23 mouse cellular contexts compared by ENCODE assay signal in genomic region chr11:96092674-96093291, GRCm38 (mm10). TPM values are rescaled to one million over a fixed set of nuclear protein-coding genes. Genes with fewer than 3 reads are reported as not detected.
A peak's percentile ranks its signal among the peaks of the same experiment; 100 is the strongest.
DNase-seq lines count a peak whose midpoint lies in the region; ATAC-seq lines count a peak whose summit lies in the region.
"Had no signal": no experiment of that assay in that cellular context is flagged by ENCODE, and none has a peak within 500 bp of the region (broad histone marks: within the 10 kb centered on the region; RNA-seq: fewer than 3 reads in every experiment).

No protein-coding gene starts in this region.

- H3K4me3 ChIP-seq in heart, embryonic 10.5 days: no peak overlapping the region
- no peak overlapping the region for H3K4me3 ChIP-seq in neural tube, embryonic 15.5 days (replicated peaks)
- H3K4me3 ChIP-seq in heart, embryonic 15.5 days: no peak overlapping the region
- H3K4me3 ChIP-seq in hindbrain, embryonic 16.5 days (ENCODE audit: low read length): no peak overlapping the region
- H3K4me3 ChIP-seq: forebrain, embryonic 10.5 days; limb, embryonic 15.5 days; midbrain, embryonic 12.5 days; neural tube, embryonic 13.5 days had no signal

- WGBS in heart, embryonic 10.5 days: 29% methylated on average over 7 of the region's 7 CpGs
- WGBS in neural tube, embryonic 15.5 days: 47% methylated on average over 7 of the region's 7 CpGs
- 20% methylated on average over 7 of the region's 7 CpGs for WGBS in heart, embryonic 15.5 days
- 46% methylated on average over 7 of the region's 7 CpGs for WGBS in hindbrain, embryonic 16.5 days

- no peaks in the 10 kb centered on the region for H3K4me1 ChIP-seq in heart, embryonic 10.5 days
- H3K4me1 ChIP-seq in neural tube, embryonic 15.5 days: no peaks in the 10 kb centered on the region
- peaks cover 12% of the 10 kb centered on the region for H3K4me1 ChIP-seq in heart, embryonic 15.5 days (replicated peaks)
- H3K4me1 ChIP-seq in hindbrain, embryonic 16.5 days (ENCODE audit: control insufficient read depth, insufficient read depth, low read depth, low read length): no peaks in the 10 kb centered on the region
- H3K4me1 ChIP-seq: forebrain, embryonic 10.5 days; limb, embryonic 15.5 days; midbrain, embryonic 12.5 days; neural tube, embryonic 13.5 days had no signal

- no peak for ATAC-seq in neural tube, embryonic 15.5 days (ENCODE audit: low FRiP score)
- ATAC-seq in heart, embryonic 15.5 days (replicated peaks; ENCODE audit: insufficient number of reproducible peaks, insufficient read depth, low FRiP score, low read depth): peak; percentile 55; the same call in 1 of the 2 replicates
- no peak for ATAC-seq in hindbrain, embryonic 16.5 days
- ATAC-seq: forebrain, postnatal 0 days had no signal

- no peak overlapping the region for H3K4me2 ChIP-seq in neural tube, embryonic 15.5 days
- peak overlapping the region; percentile 23; the same call in 1 of the 2 replicates for H3K4me2 ChIP-seq in heart, embryonic 15.5 days
- no peak overlapping the region for H3K4me2 ChIP-seq in hindbrain, embryonic 16.5 days (ENCODE audit: low read length)
- H3K4me2 ChIP-seq: hindbrain, embryonic 14.5 days; limb, embryonic 15.5 days; midbrain, embryonic 12.5 days; neural tube, embryonic 13.5 days had no signal

- H3K27ac ChIP-seq in heart, embryonic 10.5 days: no peak overlapping the region
- H3K27ac ChIP-seq in neural tube, embryonic 15.5 days (replicated peaks): no peak overlapping the region
- peak overlapping the region; percentile 72 for H3K27ac ChIP-seq in heart, embryonic 15.5 days
- no peak overlapping the region for H3K27ac ChIP-seq in hindbrain, embryonic 16.5 days (ENCODE audit: low read depth, low read length)
- H3K27ac ChIP-seq: forebrain, embryonic 10.5 days; hindbrain, embryonic 14.5 days; kidney, postnatal 0 days; limb, embryonic 15.5 days; macrophage; midbrain, embryonic 12.5 days; neural tube, embryonic 13.5 days had no signal

- H3K36me3 ChIP-seq in heart, embryonic 10.5 days: no peaks in the 10 kb centered on the region
- H3K36me3 ChIP-seq in neural tube, embryonic 15.5 days: no peaks in the 10 kb centered on the region
- H3K36me3 ChIP-seq in heart, embryonic 15.5 days: no peaks in the 10 kb centered on the region
- H3K36me3 ChIP-seq in hindbrain, embryonic 16.5 days (ENCODE audit: control insufficient read depth, insufficient read depth, low read length): no peaks in the 10 kb centered on the region
- H3K36me3 ChIP-seq: forebrain, embryonic 10.5 days; limb, embryonic 15.5 days; midbrain, embryonic 12.5 days; neural tube, embryonic 13.5 days had no signal

- no peak overlapping the region for H3K9ac ChIP-seq in neural tube, embryonic 15.5 days (replicated peaks)
- no peak overlapping the region for H3K9ac ChIP-seq in heart, embryonic 15.5 days
- no peak overlapping the region for H3K9ac ChIP-seq in hindbrain, embryonic 16.5 days (ENCODE audit: low read depth, low read length)
- H3K9ac ChIP-seq: forebrain, postnatal 0 days; hindbrain, embryonic 14.5 days; limb, embryonic 15.5 days; midbrain, embryonic 12.5 days; neural tube, embryonic 13.5 days had no signal

- peaks cover 15% of the 10 kb centered on the region for H3K27me3 ChIP-seq in heart, embryonic 10.5 days (ENCODE audit: insufficient read depth, poor library complexity, severe bottlenecking)
- 0 out of 2 replicates have a peak, but pooled peaks cover 2% of the 10 kb centered on the region for H3K27me3 ChIP-seq in neural tube, embryonic 15.5 days (replicated peaks)
- no peaks in the 10 kb centered on the region for H3K27me3 ChIP-seq in heart, embryonic 15.5 days
- H3K27me3 ChIP-seq in hindbrain, embryonic 16.5 days (replicated peaks; ENCODE audit: control insufficient read depth, insufficient read depth, low read length): no peaks in the 10 kb centered on the region
- H3K27me3 ChIP-seq: limb, embryonic 15.5 days had no signal

- no peaks in the 10 kb centered on the region for H3K9me3 ChIP-seq in heart, embryonic 10.5 days
- H3K9me3 ChIP-seq in neural tube, embryonic 15.5 days (replicated peaks): no peaks in the 10 kb centered on the region
- no peaks in the 10 kb centered on the region for H3K9me3 ChIP-seq in heart, embryonic 15.5 days (replicated peaks)
- peaks cover 3% of the 10 kb centered on the region; the same call in 1 of the 2 replicates for H3K9me3 ChIP-seq in hindbrain, embryonic 16.5 days (ENCODE audit: control insufficient read depth, low read length)
- H3K9me3 ChIP-seq: limb, embryonic 15.5 days had no signal

- DNase-seq in heart, adult 8-10 months (ENCODE audit: low spot score): peak; percentile 36
- no peak for DNase-seq in heart, embryonic 10.5 days (ENCODE audit: low spot score)
- DNase-seq in neural tube, embryonic 10.5 days (ENCODE audit: extremely low spot score, low spot score): peak; percentile 16
- DNase-seq in induced T-regulatory cell, adult 2 months (ENCODE audit: low read depth): peak; percentile 27
- DNase-seq in layer of hippocampus, postnatal 10 days (ENCODE audit: low spot score in 2 of 2): no peak

RNA-seq across cellular contexts. Expression of gene Atp5g1, which starts 17.3 kb away (rescaled TPM):
- total RNA-seq in heart, adult 8-10 months (2022): 1,000 to 10,000 TPM; 3,689 to 3,785 (median 3,746) TPM
- polyA plus RNA-seq in heart, embryonic 10.5 days (2016; fragmentation: Nextera tagmentation; extraction: Ambion mirVana): 1,240 and 1,624 TPM in 2 replicates
- 863 and 912 TPM in 2 replicates for polyA plus RNA-seq in neural tube, embryonic 15.5 days (2015; fragmentation: Nextera tagmentation; extraction: Ambion mirVana)
- 1,708 and 1,946 TPM in 2 replicates for polyA plus RNA-seq in heart, embryonic 15.5 days (2015; fragmentation: Nextera tagmentation; extraction: Ambion mirVana)
- 787 and 865 TPM in 2 replicates for polyA plus RNA-seq in hindbrain, embryonic 16.5 days (2015; fragmentation: Nextera tagmentation; extraction: Ambion mirVana)
- 100 to 1,000 TPM; 583 to 624 TPM for total RNA-seq in layer of hippocampus, postnatal 10 days (2021)

RNA-seq across cellular contexts. Expression of gene Calcoco2, which starts 19.0 kb away (rescaled TPM):
- under 1 TPM in 1 of 4 experiments, not detected in 3; 0.29 TPM for total RNA-seq in heart, adult 8-10 months (2022)
- polyA plus RNA-seq in heart, embryonic 10.5 days (2016; fragmentation: Nextera tagmentation; extraction: Ambion mirVana): 0.13 TPM in 1 of 2 replicates, not detected in the other
- polyA plus RNA-seq in neural tube, embryonic 15.5 days (2015; fragmentation: Nextera tagmentation; extraction: Ambion mirVana): not detected in 2 replicates
- not detected in 2 replicates for polyA plus RNA-seq in heart, embryonic 15.5 days (2015; fragmentation: Nextera tagmentation; extraction: Ambion mirVana)
- polyA plus RNA-seq in hindbrain, embryonic 16.5 days (2015; fragmentation: Nextera tagmentation; extraction: Ambion mirVana): not detected in 2 replicates
- total RNA-seq in layer of hippocampus, postnatal 10 days (2021): not detected
- total RNA-seq: adrenal gland, adult 18-20 months; forebrain, postnatal 0 days; left cerebral cortex, adult 18-20 months; left cerebral cortex, postnatal 36 days had no signal
- polyA plus RNA-seq: forebrain, embryonic 10.5 days; gonadal fat pad, adult 2 months; hindbrain, embryonic 14.5 days; intestine, postnatal 0 days; kidney, postnatal 0 days; limb, embryonic 15.5 days; liver, embryonic 16.5 days; macrophage; midbrain, embryonic 12.5 days; neural tube, embryonic 13.5 days; small intestine, adult 2 months had no signal

RNA-seq across cellular contexts. Expression of gene Ube2z, which starts 27.6 kb away (rescaled TPM):
- total RNA-seq in heart, adult 8-10 months (2022): 10 to 100 TPM; 28.1 to 32.7 (median 30.7) TPM
- 35.2 and 44.4 TPM in 2 replicates for polyA plus RNA-seq in heart, embryonic 10.5 days (2016; fragmentation: Nextera tagmentation; extraction: Ambion mirVana)
- 34.3 and 37.9 TPM in 2 replicates for polyA plus RNA-seq in neural tube, embryonic 15.5 days (2015; fragmentation: Nextera tagmentation; extraction: Ambion mirVana)
- polyA plus RNA-seq in heart, embryonic 15.5 days (2015; fragmentation: Nextera tagmentation; extraction: Ambion mirVana): 25.6 and 35.2 TPM in 2 replicates
- polyA plus RNA-seq in hindbrain, embryonic 16.5 days (2015; fragmentation: Nextera tagmentation; extraction: Ambion mirVana): 37.5 and 38.4 TPM in 2 replicates
- total RNA-seq in layer of hippocampus, postnatal 10 days (2021): 10 to 100 TPM; 56.6 to 57.8 TPM

RNA-seq across cellular contexts. Expression of gene Ttll6, which starts 40.8 kb away (rescaled TPM):
- under 1 TPM in 1 of 4 experiments, not detected in 3; 0.14 TPM for total RNA-seq in heart, adult 8-10 months (2022)
- not detected in 2 replicates for polyA plus RNA-seq in heart, embryonic 10.5 days (2016; fragmentation: Nextera tagmentation; extraction: Ambion mirVana)
- polyA plus RNA-seq in neural tube, embryonic 15.5 days (2015; fragmentation: Nextera tagmentation; extraction: Ambion mirVana): 0.23 and 0.46 TPM in 2 replicates
- polyA plus RNA-seq in heart, embryonic 15.5 days (2015; fragmentation: Nextera tagmentation; extraction: Ambion mirVana): 0.05 and 0.18 TPM in 2 replicates
- 0.27 and 0.36 TPM in 2 replicates for polyA plus RNA-seq in hindbrain, embryonic 16.5 days (2015; fragmentation: Nextera tagmentation; extraction: Ambion mirVana)
- total RNA-seq in layer of hippocampus, postnatal 10 days (2021): under 1 TPM; 0.42 to 0.55 TPM
- total RNA-seq: adrenal gland, adult 18-20 months had no signal
- polyA plus RNA-seq: forebrain, embryonic 10.5 days; limb, embryonic 15.5 days; liver, embryonic 16.5 days; macrophage; midbrain, embryonic 12.5 days; neural tube, embryonic 13.5 days; small intestine, adult 2 months had no signal

RNA-seq across cellular contexts. Expression of gene Snf8, which starts 58.1 kb away (rescaled TPM):
- total RNA-seq in heart, adult 8-10 months (2022): 10 to 100 TPM; 41.5 to 49.4 (median 46.7) TPM
- polyA plus RNA-seq in heart, embryonic 10.5 days (2016; fragmentation: Nextera tagmentation; extraction: Ambion mirVana): 88.3 and 102 TPM in 2 replicates
- polyA plus RNA-seq in neural tube, embryonic 15.5 days (2015; fragmentation: Nextera tagmentation; extraction: Ambion mirVana): 125 and 137 TPM in 2 replicates
- 65.5 and 74.2 TPM in 2 replicates for polyA plus RNA-seq in heart, embryonic 15.5 days (2015; fragmentation: Nextera tagmentation; extraction: Ambion mirVana)
- polyA plus RNA-seq in hindbrain, embryonic 16.5 days (2015; fragmentation: Nextera tagmentation; extraction: Ambion mirVana): 120 and 132 TPM in 2 replicates
- total RNA-seq in layer of hippocampus, postnatal 10 days (2021): 10 to 100 TPM; 91.6 to 93.2 TPM

Comparison
In these comparisons a context has a peak if more than half of its experiments do, and no peak if none do; other contexts are left out.
1. DNase-seq: peak in heart, adult 8-10 months (single experiment), neural tube, embryonic 10.5 days (single experiment) and induced T-regulatory cell, adult 2 months (single experiment); none in heart, embryonic 10.5 days (single experiment) and layer of hippocampus, postnatal 10 days (0 of 2).